Mouse (Mus musculus): Measurements from ENCODE around the gene Rnf40.

The Rnf40 gene

GRCm38 (mm10) chr7:127588011-127588871 lies at the start of gene Rnf40, which contains the start of gene Ccdc189:
Rnf40 (plus strand) TSS chr7:127588767.
Ccdc189 (minus strand) TSS chr7:127588595.
- DNase-seq (ENCODE audit: low spot score in 2 of 2): peak; percentile 93 to 96

- DNase-seq (ENCODE audit: low spot score in 2 of 2): no peak
Measured at GRCm38 (mm10) chr7:127541671-127542070, 46.9 kb upstream of the Rnf40 start.

- no peak for DNase-seq (ENCODE audit: low spot score in 2 of 2)
Measured at GRCm38 (mm10) chr7:127549116-127549835, 39.3 kb upstream of the Rnf40 start.

DNA sequence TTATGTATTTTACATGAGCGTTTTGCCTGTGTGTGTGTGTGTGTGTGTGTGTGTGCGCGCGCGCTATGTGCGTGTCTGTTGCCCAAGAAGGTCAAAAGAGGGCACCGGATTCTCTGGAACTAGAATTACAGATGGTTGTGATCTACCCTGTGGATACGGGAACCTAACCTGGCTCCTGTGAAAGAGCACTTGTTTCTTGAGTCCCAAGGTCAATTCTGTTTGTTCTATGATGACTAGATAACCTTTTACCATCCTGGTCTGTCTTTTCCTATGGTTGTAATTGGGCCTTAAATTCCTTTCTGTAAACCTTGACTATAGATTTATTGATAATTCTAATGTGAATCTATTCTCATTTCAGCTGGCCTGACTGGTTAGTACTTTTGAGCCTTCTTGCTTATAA lies 37.0 kb upstream of the Rnf40 start:
- DNase-seq (ENCODE audit: low spot score in 2 of 2): no peak

DNA sequence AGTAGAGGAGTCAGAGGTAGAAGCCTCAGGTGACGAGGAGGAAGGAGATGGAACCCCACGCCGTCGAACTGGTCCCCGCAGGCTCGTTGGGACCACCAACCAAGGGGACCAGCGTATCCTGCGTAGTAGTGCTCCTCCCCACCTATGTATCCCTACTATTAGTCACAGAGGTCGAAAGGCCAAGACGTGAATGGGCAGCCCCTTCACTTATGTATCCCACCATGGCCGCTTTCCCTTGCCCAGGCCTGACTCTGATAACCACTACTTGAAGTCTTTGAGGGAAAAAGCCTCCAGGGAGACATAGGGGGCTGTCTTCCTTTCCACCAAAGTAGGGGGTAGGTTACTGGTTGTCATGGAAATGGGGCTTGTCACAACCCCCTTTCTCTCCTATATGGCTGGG lies 28.0 kb upstream of the Rnf40 start:
- no peak for DNase-seq (ENCODE audit: low spot score in 2 of 2)

DNA sequence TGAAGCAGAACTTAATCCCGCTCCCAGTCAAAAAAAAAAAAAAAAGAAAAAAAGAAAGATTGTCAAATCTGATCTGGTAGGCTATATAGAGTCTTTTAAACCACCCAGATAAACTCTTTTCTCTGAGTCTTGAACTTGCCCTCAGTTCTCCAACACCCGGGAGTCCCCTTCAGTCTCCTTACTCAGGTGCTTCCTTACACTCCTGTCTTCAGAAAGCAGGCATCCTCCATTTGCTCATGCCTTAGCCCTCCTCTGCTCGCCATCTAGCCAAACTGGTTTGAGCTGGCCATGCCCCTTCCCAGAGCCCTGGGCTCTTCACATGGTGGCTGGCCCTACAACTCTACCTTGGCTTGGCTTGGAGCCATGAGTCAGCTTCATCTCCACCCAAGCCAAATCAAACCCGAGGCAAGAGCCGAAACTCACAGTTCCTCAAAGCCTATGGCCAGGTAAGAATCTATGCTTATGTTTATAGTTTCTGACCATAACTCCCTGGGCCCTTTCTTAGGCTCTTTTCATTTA lies 27.2 kb upstream of the Rnf40 start, which contains the start of gene Tmem265:
Gene Tmem265, plus strand, starts transcription at position 51 of the 519 bp plus-strand sequence.
- no peak for DNase-seq (ENCODE audit: low spot score in 2 of 2)

GRCm38 (mm10) chr7:127564381-127565150 lies 24.0 kb upstream of the Rnf40 start:
- no peak for DNase-seq (ENCODE audit: low spot score in 2 of 2)

DNA sequence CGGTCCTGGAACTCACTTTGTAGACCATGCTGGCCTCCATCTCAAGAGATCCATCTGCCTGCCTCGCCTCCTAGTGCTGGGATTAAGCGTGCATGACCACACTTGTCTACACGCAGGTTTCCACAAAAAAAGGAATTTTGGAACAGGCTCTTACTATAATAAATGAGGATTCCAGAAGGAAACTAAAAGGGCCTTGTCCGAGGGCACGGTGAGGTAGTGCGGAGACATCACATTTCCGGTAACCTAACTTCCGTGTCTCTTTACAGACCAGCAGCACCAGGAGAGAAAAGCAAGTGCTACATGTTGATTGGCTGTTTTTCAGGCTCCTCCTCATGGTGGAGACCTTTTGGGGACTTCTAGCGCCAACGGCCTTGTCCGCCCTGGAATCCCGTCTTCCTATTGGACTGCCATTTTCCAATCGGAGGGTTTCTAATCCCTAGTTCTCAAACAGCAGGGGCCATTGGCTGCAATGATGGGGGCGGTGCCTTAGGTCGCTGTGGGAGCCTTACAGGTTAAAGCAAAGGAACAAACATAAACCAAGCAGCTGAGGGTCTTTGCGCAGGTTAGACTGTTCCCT lies 15.6 kb upstream of the Rnf40 start, which contains the start of gene Phkg2:
Gene Phkg2, plus strand, starts transcription at position 446 of the 577 bp plus-strand sequence.
- DNase-seq (ENCODE audit: low spot score in 2 of 2): peak; percentile 88 to 95

- DNase-seq (ENCODE audit: low spot score in 2 of 2): no peak
Measured at GRCm38 (mm10) chr7:127573503-127574008, 15.0 kb upstream of the Rnf40 start.

DNA sequence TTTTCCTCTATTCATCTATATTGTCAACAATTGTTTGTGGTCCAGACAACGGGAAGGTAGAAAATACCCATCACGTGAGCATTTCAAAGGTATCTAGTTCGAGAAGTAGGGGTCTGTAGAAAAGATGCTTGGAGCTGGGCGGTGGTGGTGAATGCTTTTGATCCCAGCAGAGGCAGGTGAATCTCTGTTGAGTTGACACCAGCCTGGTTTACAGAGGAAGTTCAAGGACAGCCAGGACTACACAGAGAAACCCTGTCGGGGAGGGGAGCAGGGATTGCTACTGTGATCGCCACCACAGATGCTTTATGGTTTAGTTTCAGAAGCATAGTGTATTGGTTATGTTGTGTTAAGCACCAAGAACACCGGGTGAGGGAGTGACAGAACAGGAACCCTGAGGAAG lies 14.5 kb upstream of the Rnf40 start:
- DNase-seq (ENCODE audit: low spot score in 2 of 2): no peak

- no peak for DNase-seq (ENCODE audit: low spot score in 2 of 2)
Measured at GRCm38 (mm10) chr7:127583260-127583659, 5.3 kb upstream of the Rnf40 start.

- DNase-seq (ENCODE audit: low spot score in 2 of 2): no peak
Measured at GRCm38 (mm10) chr7:127585031-127585430, 3.5 kb upstream of the Rnf40 start.

- no peak for DNase-seq (ENCODE audit: low spot score in 2 of 2)
Measured at GRCm38 (mm10) chr7:127586149-127586548, 2.4 kb upstream of the Rnf40 start.

DNA sequence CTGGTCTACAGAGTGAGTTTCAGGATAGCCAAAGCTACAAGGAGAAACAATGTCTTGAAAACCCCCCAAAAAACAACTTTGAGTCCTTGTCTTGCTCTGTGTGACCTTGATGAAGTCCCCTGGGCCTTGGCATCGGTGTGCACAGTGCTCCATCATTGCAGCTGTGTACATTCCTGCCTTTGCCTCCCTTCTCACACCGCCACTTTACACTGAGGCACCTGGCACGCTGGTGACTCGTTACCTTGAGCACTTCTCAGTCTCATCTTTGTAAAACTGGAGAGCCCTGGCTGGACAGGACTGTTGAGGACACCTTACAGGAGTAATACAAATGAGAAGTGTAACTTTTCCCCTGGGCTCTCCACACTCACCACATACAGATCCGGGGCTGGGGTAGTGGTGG lies 1.4 kb upstream of the Rnf40 start:
- no peak for DNase-seq (ENCODE audit: low spot score in 2 of 2)

- no peak for DNase-seq (ENCODE audit: low spot score in 2 of 2)
Measured at GRCm38 (mm10) chr7:127588901-127589300, 334 bp downstream of the Rnf40 start.

DNA sequence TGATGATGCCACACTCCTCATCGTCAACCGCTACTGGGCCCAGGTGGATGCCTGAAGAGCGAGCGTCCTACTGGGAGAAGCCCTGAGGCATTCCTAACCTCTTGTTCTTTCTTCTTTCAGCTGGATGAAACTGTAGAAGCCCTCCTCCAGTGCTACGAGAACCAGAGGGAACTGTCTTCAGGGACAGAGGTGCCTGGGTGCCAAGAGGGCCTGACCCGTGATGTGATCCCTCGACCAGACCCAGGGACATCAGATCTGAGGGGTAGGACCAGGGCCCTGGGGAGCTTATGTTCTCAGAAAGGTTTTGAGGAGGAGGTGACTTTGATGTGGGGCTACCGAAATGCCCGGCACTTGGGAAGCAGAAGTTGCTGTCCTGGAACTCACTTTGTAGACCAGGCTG lies 1.1 kb downstream of the Rnf40 start:
- no peak for DNase-seq (ENCODE audit: low spot score in 2 of 2)

- no peak for DNase-seq (ENCODE audit: low spot score in 2 of 2)
Measured at GRCm38 (mm10) chr7:127591108-127591507, 2.5 kb downstream of the Rnf40 start.

- DNase-seq (ENCODE audit: low spot score in 2 of 2): no peak
Measured at GRCm38 (mm10) chr7:127592575-127592974, 4.0 kb downstream of the Rnf40 start.

DNA sequence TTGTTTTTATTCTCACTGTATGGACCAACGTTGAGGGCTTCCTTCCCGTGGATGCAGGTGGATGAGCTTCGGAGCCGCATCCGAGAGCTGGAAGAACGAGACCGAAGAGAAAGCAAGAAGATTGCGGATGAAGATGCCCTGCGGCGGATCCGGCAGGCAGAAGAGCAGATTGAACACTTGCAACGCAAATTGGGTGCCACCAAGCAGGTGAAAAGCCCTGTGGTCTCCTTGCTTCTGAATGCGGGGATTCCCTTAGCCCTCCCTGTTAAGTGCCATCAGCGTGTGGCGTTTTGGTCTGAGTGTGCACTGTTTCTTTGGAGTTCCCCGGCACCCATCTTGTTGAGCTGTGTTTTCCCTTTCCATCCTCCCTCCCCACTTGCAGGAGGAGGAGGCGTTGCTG lies 8.2 kb downstream of the Rnf40 start:
- DNase-seq (ENCODE audit: low spot score in 2 of 2): no peak

DNA sequence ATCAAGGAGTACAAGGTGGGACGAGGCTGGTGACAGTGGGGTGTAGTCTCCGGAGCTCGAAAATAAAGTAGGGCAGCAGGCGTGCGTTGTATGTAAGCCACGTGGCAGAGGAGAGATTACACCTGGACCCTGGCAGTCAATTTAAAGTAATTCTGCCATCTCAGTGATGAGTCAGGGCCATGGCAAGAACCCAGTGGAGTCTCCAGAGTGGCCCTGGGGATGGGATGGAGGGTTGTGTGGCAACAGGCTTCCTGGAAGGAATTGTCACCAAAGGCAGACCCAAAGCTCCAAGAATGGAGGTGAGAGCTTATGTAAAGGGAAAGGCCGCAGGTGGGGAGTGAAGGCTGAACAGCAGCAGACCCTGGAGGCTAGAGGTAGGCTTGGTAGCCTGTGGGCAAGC lies 12.0 kb downstream of the Rnf40 start:
- no peak for DNase-seq (ENCODE audit: low spot score in 2 of 2)

DNA sequence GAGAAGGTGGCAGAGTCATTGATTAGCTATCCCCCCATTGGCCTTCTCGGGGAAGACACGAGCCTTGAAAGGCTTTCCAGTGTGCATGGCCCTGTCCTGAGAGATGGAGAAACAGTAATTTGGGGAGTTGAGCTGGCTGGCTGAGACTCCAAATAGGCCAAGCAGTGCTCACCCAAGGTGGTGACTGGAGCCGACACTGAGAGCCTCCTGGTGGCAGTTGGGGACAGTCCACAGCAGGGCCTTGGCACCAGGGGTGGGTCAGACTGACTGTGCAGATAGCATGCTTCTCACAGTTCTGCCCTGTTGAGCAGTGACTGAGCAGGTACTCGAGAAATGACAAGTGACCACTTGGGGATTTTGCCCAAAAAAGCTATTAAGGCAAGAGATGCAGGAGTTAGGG lies 13.2 kb downstream of the Rnf40 start:
- no peak for DNase-seq (ENCODE audit: low spot score in 2 of 2)

Measured in frontal cortex, postnatal 14 days (tissue).